Mouse (Mus musculus) ES-E14 (cell line): ENCODE results near the gene Cyba. TPM values are rescaled to one million over a fixed set of nuclear protein-coding genes. Genes with fewer than 3 reads are reported as not detected.
A peak's percentile ranks its signal among the peaks of the same experiment; 100 is the strongest.

ENCODE experiments used
- DNase-seq: peaks from one replicate; pipeline ENCODE4 v3.0.0-alpha.2; 2013; ENCODE audit warnings: low read depth, low spot score
- H3K27ac ChIP-seq: 2 replicates; pipeline ENCODE4 v1.5.1; 2012; ENCODE audit warnings: low read depth, mild to moderate bottlenecking, low read length, moderate library complexity, mixed read lengths; ENCODE audit not compliant: poor library complexity, insufficient read depth, severe bottlenecking
- H3K36me3 ChIP-seq: 2 replicates; pipeline ENCODE4 v1.6.1; 2012; ENCODE audit warnings: mild to moderate bottlenecking, low read length, moderate library complexity, mixed read lengths; ENCODE audit not compliant: control insufficient read depth, poor library complexity, insufficient read depth, severe bottlenecking
- H3K4me1 ChIP-seq, 2 experiments: fragments of 150-350 bp in 1 of 2; sonication (generic) in 1 of 2; 2 replicates each; pipeline ENCODE4 v1.6.1; 2012; ENCODE audit warnings: low read length in 2 of 2, mild to moderate bottlenecking in 1 of 2, mixed read lengths in 1 of 2; ENCODE audit not compliant: control insufficient read depth in 2 of 2, insufficient read depth in 2 of 2, poor library complexity in 1 of 2
- H3K4me3 ChIP-seq, 2 experiments: fragments of 150-350 bp in 1 of 2; sonication (generic) in 1 of 2; 2 replicates each; pipeline ENCODE4 v1.5.1; 2012; ENCODE audit warnings: low read length in 2 of 2, low read depth in 1 of 2, mild to moderate bottlenecking in 1 of 2, mixed read lengths in 1 of 2; ENCODE audit not compliant: insufficient read depth in 1 of 2, poor library complexity in 1 of 2, severe bottlenecking in 1 of 2
- H3K9ac ChIP-seq: 2 replicates; pipeline ENCODE4 v1.6.1; 2012; ENCODE audit warnings: low read depth, mild to moderate bottlenecking, low read length, mixed read lengths; ENCODE audit not compliant: poor library complexity, insufficient read depth, severe bottlenecking
- H3K9me3 ChIP-seq: fragments of 150-350 bp; sonication (generic); 2 replicates; pipeline ENCODE4 v1.6.1; 2012; ENCODE audit warnings: low read depth, mild to moderate bottlenecking, low read length; ENCODE audit not compliant: control insufficient read depth, insufficient read depth
- CHD2 ChIP-seq: IDR thresholded peaks from 2 replicates; pipeline ENCODE4 v1.6.1; 2014; ENCODE audit warnings: mild to moderate bottlenecking, low read depth, low read length, inconsistent platforms
- HCFC1 ChIP-seq: IDR thresholded peaks from 2 replicates; pipeline ENCODE4 v1.6.1; 2012; ENCODE audit warnings: low read length, inconsistent platforms, borderline replicate concordance; ENCODE audit not compliant: insufficient read depth
- MAFK ChIP-seq: IDR thresholded peaks from 2 replicates; pipeline ENCODE4 v1.6.1; 2014; ENCODE audit warnings: mild to moderate bottlenecking, low read depth, low read length, inconsistent platforms; ENCODE audit not compliant: insufficient read depth
- ZC3H11A ChIP-seq: IDR thresholded peaks from 2 replicates; pipeline ENCODE4 v1.6.1; 2012; ENCODE audit warnings: low read depth, mild to moderate bottlenecking, inconsistent platforms, low read length, borderline replicate concordance
- ZNF384 ChIP-seq: IDR thresholded peaks from 2 replicates; pipeline ENCODE4 v1.6.1; 2012; ENCODE audit warnings: low read depth, low read length, inconsistent platforms
- in situ Hi-C, 2 experiments: fragments of 600-800 bp; cut with MboI; formaldehyde crosslinking; loops; one replicate each; pipeline ENCODE4 v1.15.1; 2025; ENCODE audit warnings: low sequenced_read_pairs in 2 of 2, inconsistent platforms in 1 of 2; ENCODE audit not compliant: unreplicated experiment in 2 of 2
- total RNA-seq: library from RNA; depleted of rRNA; stranded (reverse); fragments of 300-350 nt; gene quantifications from 2 replicates; pipeline ENCODE4 v1.2.3, GENCODE M21; 2012

The Cyba gene
- total RNA-seq, 1 experiment = 78.7 TPM

GRCm38 (mm10) chr8:122444058-122444748 is 11.5 kb upstream of the Cyba start:
- no peaks in the 10 kb centered on the region for H3K9me3 ChIP-seq
- H3K4me1 ChIP-seq = peaks cover 0 to 6% of the 10 kb centered on the region in 2 experiments; a peak in 1 of 4 replicates
- peak overlapping the region; percentile 74 to 84 for H3K4me3 ChIP-seq
- in situ Hi-C loops = no loop called here
- DNase-seq = peak; percentile 69
- TF ChIP-seq CHD2 (no peak; the same call in 1 of the 2 replicates), ZNF384 (no peak), HCFC1 (peak; percentile 74; the same call in 1 of the 2 replicates), ZC3H11A (no peak), MAFK (no peak)
- H3K36me3 ChIP-seq = peaks cover 6% of the 10 kb centered on the region; the same call in 1 of the 2 replicates
- H3K9ac ChIP-seq = peak overlapping the region; percentile 94
- peak overlapping the region; percentile 61 for H3K27ac ChIP-seq

DNA sequence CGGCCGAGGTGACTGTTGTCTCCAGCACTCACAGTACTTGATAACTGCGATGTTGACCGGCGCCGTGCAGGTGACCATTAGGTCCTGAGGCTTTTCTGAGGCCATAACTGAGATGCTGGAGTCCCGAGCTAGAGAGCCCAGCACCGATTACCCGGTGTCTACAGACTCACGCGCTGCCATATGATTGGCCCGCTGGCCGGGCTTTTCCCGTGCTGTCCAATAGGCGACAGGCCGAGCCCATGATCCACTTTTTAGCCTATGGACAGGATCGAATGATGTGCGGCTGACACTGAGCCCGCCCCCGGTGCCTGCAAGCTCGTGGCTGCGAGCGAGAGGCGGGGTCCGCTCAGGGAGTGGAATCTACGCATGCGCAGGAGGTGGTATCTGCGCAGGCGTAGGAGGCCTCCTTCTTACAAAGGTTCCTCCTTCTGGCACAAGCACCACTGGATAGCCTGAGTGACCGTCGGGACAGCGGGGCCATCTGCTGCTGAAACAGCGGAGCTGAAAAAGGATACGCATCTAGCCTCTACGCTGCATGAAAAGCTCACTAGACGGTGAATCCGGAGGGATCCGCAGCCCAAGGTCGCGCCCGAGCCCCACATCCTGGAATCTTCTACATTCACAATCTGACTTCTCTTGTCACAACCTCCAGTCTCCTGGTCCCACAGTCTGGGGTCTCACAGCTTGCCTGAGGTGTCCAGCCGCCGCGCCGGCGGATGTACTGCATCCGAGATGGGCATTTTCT is 10.7 kb upstream of the Cyba start, which contains the start of gene Mvd:
TSS of gene Mvd (minus strand) at position 161 of the 745 bp plus-strand sequence.
- peak within 1 kb of the TSS; percentile 61 for H3K27ac ChIP-seq
- peaks cover 0 to 8% of the 10 kb centered on the region in 2 experiments; a peak in 1 of 4 replicates for H3K4me1 ChIP-seq
- H3K4me3 ChIP-seq = peak within 1 kb of the TSS; percentile 84 to 97
- H3K9me3 ChIP-seq = no peaks in the 10 kb centered on the region
- H3K36me3 ChIP-seq = peaks cover 8% of the 10 kb centered on the region; the same call in 1 of the 2 replicates
- peak; percentile 95 for DNase-seq
- H3K9ac ChIP-seq = peak within 1 kb of the TSS; percentile 94
- in situ Hi-C loops = no loop called here
- TF ChIP-seq ZC3H11A (no peak), MAFK (no peak), CHD2 (no peak), HCFC1 (no peak), ZNF384 (no peak)

- in situ Hi-C loops = no loop called here
- Histone ChIP-seq H3K27ac (0 out of 2 replicates have a peak overlapping the region, but pooled peaks have one; percentile 35), H3K4me1 (peaks cover 0 to 12% of the 10 kb centered on the region in 2 experiments; a peak in 1 of 4 replicates), H3K9me3 (no peaks in the 10 kb centered on the region), H3K9ac (peak overlapping the region; percentile 81), H3K36me3 (peaks cover 9% of the 10 kb centered on the region; the same call in 1 of the 2 replicates), H3K4me3 (peak overlapping the region; percentile 84 to 97)
- no peak for DNase-seq
- TF ChIP-seq CHD2 = no peak
- no peak for TF ChIP-seq MAFK
- no peak for TF ChIP-seq ZC3H11A
- peak; percentile 15; the same call in 1 of the 2 replicates for TF ChIP-seq HCFC1
- TF ChIP-seq ZNF384 = no peak
Measured at GRCm38 (mm10) chr8:122442781-122443180, 10.1 kb upstream of the Cyba start.

- TF ChIP-seq HCFC1 (no peak), ZNF384 (no peak), MAFK (no peak), CHD2 (no peak)
- Histone ChIP-seq H3K27ac (no peak overlapping the region), H3K9me3 (no peaks in the 10 kb centered on the region), H3K9ac (peak overlapping the region; percentile 81; the same call in 1 of the 2 replicates), H3K36me3 (peaks cover 11% of the 10 kb centered on the region; the same call in 1 of the 2 replicates), H3K4me1 (peaks cover 0 to 15% of the 10 kb centered on the region in 2 experiments; a peak in 2 of 4 replicates), H3K4me3 (peak overlapping the region; percentile 84 to 97)
- DNase-seq = no peak
- in situ Hi-C loops = no loop called here
Measured at GRCm38 (mm10) chr8:122442356-122442755, 9.6 kb upstream of the Cyba start.
